Mouse (Mus musculus) kidney, postnatal 10 days (tissue): Measurements from ENCODE around the gene Fkbp15.

Source experiments
- DNase-seq: peaks from one replicate; pipeline ENCODE4 v3.0.0; 2021; ENCODE audit warnings: mixed read lengths

Fkbp15 gene

DNA sequence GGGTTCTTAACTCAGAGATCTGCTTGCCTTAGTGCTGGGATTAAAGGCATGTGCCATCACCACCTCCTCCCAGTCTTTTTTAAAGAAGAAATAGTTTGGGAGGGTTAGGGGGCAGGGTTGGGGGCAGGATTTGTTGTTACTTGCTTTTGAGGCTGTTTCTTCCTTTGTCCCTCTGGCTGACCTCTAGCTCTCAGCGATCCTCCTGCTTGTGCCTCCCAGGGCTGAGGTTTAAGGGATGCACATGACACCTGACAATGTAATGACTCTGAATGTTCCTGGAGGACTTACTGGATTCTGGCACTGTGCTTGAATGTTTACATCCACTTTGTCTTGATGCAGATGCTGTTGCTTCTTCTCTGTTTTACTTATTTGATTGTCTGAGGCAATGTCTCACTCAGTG, 12.1 kb upstream of the Fkbp15 start:
- no peak for DNase-seq

DNA sequence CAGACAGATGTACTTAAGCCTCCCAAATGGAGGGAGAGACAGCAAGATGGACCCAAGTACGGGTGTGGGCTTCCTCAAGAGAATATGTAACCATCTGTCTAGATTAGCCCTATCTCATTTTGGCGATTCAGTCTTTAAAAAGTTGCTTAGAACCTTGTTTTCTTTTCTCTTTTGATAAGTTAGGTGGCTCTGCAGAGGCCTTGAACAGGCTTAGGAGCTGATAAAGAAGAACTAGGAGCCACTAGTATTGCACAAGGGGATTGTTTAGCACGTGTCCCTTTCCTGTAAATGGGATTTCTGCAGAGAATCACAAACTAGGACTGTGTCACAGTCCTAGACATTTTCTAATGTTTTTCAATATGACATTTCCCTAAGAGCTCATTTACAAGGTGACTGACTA, 8.7 kb upstream of the Fkbp15 start:
- DNase-seq = no peak

DNA sequence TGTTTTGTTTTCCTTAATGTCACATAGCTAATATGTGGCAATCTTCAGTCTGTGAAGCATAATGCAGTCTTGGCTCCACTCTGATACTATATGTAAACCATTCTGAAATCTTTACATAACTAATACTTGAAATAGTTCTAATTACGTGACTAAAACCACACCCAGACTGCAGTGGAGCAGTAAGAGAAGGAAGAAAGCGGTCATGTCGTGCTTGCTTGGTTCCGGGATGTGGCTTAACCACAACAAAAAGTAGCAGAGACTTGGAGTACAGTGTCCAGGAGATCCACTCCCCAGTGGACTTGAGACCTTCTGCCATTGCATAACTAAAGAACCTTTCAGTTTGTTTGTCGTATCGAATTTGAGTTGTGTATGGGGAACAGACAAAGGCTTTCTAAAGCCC, 7.2 kb upstream of the Fkbp15 start:
- DNase-seq = no peak

DNA sequence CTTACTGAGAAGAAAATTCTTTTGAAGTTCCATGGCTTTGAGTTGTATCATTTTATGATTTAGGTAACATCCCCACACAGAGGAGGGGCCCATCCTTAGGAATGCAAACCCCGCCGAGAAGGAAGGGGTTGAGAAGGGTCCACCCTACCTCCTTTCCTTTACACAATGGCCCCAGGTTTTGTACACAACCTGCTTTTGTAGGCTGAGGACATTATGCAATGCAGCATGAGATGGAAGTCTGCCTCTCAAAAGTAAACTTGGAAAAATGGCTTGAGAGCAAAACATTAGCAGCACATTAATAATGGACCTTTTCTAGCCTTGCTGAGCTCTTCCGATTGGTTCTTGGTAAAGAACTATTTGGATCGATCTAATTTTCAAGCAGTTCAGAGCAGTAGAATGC, 5.9 kb upstream of the Fkbp15 start:
- no peak for DNase-seq

DNA sequence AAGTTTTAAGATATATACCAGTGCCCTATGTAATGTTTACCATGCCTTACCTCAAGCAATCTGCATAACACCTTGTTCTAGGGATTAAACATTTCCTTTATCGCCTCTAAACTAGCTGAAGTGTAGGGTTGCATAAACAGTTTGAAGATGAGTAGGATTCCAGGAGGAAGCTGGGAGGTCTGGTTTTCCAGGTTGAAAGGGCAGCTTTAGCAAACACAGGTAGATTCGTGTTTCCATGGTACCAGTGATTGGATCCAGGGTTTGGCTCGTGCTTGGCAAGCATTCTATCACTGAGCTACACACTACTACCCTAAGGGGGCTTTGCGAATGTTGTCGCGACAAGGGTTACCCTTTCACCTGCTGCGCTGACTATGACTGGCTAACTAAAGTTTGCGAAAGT, 4.0 kb upstream of the Fkbp15 start:
- no peak for DNase-seq

DNA sequence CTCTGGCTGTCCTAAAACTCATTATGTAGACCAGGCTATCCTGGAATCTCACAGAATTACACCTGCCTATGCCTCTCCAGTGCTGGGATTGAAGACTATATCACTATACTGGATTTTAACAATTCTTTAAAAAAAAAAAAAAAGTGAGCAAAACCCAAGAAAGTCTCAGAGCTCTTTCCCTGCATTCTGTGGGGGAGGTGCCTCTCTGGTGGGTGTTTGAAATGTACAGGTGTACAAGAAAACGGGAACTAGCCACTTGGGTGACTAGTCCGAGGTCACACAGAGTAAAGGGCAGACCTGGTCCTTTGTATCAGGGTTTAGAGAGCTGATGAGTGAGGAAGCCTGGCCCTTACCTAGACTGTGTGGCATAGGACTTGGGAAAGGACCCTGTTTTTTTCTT, 2.1 kb upstream of the Fkbp15 start:
- no peak for DNase-seq

DNA sequence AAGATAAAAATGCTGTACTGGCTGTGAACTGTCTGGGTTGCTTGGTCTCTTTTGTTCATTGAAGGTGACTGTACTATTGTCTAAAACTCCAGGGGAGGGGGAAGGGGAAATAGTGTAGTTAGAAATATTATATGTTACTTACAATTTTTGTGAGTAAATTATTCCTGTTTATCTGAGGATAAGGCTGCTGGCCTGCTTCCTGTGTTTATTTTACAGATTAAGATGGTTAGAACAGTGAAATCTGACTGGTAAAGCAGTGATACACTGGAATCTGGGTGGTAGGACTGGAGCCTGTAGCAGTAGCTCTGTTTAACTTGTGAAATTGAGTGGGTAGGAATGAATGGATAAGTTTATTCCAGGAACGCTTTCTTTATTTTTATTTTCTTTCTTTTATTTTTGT, 1.6 kb upstream of the Fkbp15 start:
- no peak for DNase-seq

DNA sequence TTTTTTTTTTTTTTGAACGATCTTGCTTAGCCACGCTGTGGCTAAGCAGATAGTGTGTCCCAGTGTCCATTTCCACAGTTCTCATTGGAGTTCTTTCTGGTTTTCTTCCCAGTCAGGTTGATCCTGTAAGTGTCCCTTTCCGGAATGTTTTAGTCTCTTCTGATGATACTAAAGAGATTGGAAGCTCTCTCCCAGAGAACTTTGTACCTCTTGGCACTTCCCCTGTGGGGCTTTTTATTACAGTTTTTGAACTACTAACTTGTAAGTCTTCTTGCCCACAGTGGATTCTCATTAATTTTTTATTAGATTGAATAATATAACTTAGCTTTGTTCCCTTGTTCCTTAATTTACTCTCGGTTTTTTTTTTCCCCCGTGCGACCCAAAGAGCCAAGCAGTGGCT, 1.2 kb upstream of the Fkbp15 start:
- no peak for DNase-seq

DNA sequence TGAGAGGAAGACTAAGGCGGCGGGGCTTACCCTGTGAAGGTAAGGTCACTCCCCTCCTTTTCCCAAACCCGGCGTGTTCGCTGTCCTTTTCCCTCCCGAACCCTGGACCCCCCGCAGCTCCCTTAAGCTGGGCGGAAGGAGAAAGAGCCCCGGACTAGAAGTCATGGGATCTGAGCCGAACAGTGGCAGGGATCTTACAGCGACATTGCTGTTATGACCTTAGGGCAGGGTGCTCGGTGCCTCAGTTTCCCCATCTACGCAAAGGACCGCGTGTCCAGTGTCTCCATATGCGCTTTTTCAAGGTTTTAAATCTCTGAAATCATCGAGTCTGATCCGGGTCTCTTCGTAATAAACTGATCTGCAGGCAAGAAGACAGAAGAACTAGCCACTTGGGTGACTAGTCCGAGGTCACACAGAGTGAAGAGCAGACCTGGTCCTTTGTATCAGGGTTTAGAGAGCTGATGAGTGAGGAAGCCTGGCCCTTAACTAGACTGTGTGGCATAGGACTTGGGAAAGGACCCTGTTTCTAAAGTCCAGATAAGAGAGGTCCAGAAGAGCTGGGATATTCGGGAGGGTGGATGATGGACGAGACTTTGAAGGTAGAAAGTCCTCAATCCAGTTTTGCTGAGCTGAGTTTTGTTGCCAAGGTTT, 582 bp upstream of the Fkbp15 start:
- no peak for DNase-seq

DNA sequence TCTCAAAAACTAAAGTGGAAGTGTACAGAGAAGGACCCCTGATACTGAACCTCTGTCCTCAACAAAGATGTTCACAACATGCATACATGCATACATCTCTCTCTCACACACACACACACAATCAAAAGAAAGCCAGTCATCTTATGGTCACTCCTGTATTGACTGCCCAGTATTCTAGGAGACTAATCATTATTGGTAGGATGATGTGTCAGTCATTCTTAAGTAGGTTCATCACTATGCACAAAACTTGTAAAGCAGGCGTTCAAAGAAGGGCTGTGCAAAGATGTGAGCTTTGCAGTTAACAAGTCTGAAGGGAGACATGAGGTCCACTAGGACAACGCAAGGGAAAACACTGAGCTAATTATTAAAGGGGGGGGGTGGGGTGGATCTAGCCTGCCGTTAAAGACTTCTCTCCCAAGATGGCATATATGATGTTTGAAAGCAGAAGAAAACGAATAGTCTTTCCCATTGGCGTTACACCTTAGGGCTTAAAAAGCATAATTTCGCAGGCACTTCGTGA, 1.0 kb downstream of the Fkbp15 start:
- no peak for DNase-seq

DNA sequence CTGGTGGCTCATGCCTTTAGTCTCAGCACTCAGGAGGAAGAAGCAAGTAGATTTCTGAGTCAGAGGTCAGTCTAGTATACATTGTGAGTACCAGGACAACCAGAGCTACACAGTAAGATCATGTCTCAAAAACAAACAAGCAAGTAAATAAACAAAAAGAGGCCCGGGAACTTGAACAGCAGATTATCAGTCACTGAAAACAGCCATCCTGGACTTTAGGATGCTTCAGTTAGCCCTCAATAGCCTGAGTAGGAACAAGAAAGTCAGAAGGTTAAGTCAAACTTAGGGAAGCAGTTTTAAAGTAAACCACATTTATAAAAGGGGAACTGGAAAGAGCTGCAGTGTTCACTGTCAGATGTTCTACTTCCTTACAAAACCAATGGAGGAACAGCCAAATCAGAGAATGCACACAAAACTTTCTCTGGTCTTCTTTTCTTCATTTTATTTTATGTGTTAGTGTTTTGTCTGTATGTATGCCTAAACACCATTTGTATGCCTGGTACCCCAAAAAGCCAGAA, 2.7 kb downstream of the Fkbp15 start:
- no peak for DNase-seq

DNA sequence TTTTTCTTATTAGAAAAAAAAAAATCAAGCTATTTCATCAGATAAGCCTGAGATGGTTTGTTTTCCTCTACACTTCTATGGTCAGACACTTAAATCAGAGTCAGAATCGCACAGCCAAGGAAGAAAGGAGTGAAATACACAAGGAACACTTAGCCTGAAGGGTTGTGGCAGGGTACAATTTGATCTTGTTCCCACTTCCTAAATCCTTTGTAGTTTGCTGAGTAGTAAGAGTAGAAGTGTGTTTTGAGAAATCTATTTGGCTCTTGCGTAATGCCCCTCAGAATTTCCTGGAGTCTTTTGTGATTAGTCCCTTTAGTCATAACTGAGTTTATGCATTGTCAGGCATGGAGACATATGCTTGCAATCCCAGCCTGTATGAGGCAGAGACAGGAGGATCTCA, 11.0 kb downstream of the Fkbp15 start:
- DNase-seq = no peak

DNA sequence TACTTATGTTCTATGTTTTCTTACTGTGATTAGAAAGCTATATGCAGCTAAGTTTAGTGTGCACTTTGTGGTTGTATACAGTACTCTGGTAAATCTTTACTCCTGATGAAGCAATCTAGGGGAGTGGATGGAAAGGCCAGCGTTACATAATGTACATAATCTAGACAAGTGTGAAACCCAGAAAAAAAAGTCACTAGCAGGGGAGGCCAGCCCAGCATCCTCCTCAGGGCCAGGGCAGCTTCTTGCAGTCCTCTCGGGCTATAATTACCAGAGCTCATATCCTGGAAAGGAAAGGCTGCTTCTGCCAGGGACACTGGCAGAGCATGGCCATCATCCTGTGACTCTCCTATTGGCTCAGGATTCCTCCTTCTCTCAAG, 12.0 kb downstream of the Fkbp15 start:
- DNase-seq = no peak

DNA sequence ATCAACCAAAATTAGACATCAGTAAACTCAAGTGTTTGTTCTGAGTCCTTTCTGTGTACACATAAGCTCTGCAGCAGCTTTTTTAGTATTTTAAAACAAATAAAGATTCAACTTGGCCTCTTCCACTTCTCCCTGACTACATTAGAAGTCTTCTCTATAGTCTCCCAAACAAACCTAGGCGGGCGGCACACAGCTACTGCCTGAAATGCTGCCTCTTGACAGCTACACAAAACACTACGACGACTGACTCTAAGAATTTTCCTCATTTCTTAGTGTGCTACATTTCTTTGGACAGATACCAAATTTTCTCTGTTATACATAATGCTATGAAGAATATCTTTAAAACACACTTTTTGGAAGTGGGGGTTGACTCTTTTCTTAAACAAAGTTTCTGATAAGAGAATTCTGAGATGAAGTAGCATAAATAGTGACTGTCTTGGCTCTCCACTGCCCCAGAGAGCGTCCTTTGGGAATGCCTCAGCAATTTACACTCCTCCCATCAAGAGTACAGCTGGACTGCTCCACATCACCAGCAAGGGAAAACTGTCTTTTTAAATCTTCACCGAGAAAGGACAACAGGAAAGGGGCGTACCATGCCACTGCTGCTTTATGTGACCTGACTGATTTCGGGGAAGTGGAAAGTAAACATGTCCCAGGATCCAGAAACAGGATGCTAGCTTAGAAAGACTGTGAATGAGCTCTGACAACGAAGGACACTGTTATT, 12.6 kb downstream of the Fkbp15 start:
- peak; percentile 43 for DNase-seq

DNA sequence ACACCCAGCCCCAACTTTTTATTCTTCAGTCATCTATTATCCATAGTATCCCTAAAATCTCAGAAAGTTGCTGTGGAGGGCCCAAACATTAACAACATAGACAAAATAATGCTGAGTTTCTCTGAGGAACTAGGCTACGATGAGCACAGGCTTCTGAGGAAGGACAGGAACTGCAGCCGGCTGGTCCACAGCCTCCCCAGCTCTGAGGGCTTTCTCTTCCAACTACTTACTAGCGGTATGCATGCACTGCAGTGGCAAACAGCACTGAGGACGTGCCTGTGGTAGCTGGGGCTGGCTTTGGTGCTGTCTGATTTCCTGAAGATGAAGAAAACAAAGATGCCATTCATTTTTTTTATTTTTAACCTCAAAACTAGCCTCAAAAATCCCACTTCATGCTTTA, 14.5 kb downstream of the Fkbp15 start:
- no peak for DNase-seq

DNA sequence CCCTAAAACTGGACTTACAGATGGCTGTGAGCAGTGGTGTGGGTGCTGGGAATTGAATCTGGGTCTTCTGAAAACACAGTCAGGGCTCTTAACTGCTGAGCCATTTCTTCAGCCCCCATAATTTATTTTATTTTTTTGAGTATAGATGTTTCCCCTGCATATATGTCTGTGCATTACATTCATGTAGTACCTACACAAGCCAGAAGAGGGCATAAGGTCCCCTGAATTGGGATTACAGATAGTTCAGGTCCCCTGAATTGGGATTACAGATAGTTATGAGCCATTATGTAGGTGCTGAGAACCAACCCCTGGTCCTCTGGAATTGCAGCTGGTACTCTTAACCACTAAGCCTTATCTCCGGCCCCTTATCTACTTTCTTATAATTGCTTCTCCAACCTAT, 16.3 kb downstream of the Fkbp15 start:
- DNase-seq = no peak

DNA sequence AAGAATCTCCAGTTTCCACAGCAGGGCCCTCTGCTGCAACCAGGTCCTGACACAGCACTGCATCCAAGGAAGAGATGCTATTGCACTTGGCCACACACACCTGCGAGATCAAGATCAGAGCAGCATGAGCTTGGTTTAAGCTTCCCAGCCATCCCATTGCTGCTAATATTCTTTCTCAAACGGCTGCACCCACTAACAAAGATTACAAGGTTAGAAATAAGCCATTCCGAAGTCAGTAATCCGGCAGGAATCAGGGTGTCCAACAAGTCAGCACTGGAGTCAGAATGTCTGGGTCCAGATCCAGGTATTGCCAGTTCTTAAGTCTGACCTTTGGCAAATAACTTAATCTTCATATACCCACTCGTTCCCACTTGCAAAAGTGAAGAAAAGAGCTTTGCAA, 21.8 kb downstream of the Fkbp15 start:
- DNase-seq = no peak

DNA sequence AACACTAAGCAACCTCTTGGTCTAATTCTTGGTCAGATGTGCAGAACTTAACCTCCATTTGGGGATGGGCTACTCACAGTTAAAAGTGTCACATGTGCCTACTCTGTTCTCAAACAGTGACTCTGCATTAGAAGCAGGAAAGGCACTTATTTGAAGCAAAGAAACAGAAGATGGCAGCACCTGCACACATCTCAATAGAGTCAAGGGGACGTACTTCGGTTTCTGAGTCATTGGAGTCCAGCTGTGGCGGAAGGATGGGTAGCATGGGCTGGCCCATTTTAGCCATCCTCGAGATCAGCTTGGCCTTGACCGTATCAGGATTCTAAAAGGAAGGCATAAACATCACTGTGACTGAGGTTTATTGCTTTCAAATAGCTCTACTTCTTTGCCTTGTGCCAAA, 28.4 kb downstream of the Fkbp15 start:
- DNase-seq = peak; percentile 12

DNA sequence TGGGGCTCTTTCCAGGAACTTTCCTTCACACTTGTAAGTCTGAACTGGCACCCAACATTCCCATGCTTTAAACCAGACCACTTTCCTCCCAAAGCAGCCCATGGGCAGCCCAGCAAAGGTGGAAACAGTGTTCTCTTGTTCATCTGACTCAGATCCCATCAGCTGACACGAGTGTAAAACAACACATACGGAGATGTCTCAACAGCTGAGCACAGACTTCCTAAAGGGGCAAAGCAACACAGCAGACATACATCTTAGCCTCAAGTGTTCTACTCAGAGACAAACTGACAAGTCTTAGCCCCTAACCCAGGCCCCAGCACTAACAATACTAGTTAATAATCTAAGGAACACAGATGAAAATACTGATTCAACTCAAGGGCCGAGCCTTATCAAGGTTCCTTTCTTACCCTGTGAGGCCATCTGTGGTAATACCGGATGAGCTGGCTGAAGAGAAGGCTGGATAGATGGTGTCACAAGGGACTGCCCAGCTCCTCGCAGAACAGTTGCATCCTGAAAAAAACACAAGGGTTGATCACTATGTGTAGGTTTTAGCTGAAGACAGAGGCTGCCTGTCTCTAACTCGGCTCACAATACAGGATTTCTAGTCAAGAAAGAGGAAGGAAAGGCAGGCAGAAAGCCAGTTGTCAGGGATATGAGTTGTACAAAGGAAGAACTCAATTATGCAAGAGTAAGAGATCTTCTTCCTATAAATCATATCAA, 31.2 kb downstream of the Fkbp15 start:
- no peak for DNase-seq

DNA sequence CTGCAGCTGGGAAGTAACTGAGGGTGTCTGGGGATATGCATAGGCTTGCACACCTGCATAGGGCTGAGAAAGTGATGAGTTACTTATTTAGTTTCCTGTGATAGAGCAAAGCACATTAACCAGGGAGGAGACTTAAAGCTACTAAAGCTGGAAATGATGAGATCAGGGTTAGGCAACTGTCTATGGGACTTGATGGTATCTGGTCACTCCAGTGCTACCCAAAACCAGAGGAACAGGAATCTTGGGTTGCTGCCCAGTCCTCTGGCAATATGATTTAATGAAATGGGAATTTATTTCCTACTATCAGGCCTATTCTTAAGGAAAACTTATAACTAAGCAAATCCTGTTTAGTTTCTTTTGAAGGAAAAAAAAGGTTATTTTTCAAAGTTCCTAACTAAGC, 34.2 kb downstream of the Fkbp15 start:
- no peak for DNase-seq

DNA sequence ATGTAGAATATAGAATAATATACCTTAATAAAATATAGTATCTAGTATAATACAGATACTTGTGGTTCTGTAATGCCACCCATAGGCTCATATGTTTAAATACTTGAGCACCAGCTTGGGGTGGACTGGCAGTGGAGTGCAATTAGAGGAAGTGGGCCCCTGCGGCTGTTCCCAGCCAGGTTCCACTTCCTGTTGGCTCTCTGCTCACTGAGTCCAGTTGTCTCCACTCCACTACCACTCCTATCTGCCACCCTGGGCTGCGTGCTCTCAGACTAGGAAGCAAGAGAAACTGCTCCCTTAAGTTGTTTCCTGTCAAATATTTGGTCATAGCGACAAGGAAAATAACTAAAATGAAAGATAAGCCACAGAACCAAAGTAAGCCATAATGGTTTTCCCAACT, 37.7 kb downstream of the Fkbp15 start:
- no peak for DNase-seq

DNA sequence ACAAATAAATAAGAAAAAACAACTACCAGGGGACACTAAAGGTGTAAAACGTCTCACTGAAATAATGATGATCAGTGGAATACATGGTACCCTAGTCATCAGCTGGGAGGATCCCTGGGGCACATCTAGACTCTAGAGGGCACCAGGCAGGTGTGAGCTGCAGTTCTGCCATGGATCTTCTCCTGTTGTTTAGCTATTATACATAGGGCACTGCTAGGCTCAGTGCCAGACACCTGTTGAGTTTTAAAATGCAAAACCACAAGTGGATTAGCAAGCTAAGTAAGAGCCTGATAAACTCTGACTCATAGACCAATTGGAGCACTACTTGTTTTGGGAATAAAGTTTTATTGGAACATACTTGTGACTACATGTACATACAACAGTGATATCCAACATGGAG, 42.1 kb downstream of the Fkbp15 start:
- no peak for DNase-seq

DNA sequence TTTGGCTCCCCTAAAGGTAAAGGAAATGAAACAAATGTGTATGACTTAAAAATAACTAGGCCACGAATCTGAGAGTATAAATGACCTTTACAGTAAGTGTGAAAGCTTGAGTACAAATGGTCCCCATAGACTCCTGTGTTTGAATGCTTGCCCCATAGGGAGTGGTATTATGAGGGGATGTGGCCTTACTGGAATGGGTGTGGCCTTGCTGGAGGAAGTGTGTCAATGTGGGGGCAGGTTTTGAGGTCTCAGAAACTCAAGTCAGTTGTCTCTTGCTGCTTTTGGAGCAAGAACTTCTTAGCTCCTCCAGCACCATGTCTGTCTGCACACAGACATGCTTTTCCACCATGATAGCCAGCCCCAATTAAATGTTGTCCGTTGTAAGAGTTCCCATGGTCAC, 43.9 kb downstream of the Fkbp15 start:
- no peak for DNase-seq

DNA sequence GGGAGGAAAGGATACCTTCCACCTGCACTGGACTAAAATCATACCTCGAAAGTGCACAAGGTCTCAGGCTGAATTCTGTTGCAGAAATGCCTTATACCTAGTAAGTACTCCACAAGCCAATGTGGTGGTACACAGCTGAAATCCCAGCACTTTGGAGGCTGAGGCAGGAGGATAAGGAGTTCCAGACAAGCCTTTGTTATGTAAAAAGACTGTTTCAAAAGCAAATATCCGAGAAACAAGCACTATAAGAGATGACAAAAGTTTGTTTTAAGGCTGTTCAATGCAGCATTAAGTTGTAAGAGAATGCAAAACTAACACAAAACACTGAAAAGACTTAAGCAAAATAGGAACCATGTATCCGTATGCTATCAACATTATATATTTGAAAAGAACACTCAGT, 45.8 kb downstream of the Fkbp15 start:
- no peak for DNase-seq
